Mouse (Mus musculus): Measurements from ENCODE around the gene Ifi203.
"Not testable (repeated sequence)": the region's sequence is repeated elsewhere in the genome, so short reads cannot be mapped to it uniquely, and the experiment has no call there.

The Ifi203 gene

GRCm38 (mm10) chr1:173887026-173887787, 55.3 kb downstream of the Ifi203 start:
- DNase-seq = not testable (repeated sequence)

- peak in 1 of 2 experiments; percentile 7 for DNase-seq
Measured at GRCm38 (mm10) chr1:173880004-173880666, 62.3 kb downstream of the Ifi203 start.

- DNase-seq = not testable (repeated sequence)
Measured at GRCm38 (mm10) chr1:173879225-173879987, 63.1 kb downstream of the Ifi203 start.

- not testable (repeated sequence) for DNase-seq
Measured at GRCm38 (mm10) chr1:173878264-173878663, 64.2 kb downstream of the Ifi203 start.

GRCm38 (mm10) chr1:173877125-173877524, 65.3 kb downstream of the Ifi203 start:
- DNase-seq = not testable (repeated sequence)

All from lung, adult 18-20 months (tissue).